Mouse (Mus musculus): ENCODE measurements around the gene Tprgl. TPM values are rescaled to one million over a fixed set of nuclear protein-coding genes. Genes with fewer than 3 reads are reported as not detected.

The Tprgl gene
- polyA plus RNA-seq (2015; fragmentation: Nextera tagmentation; extraction: Ambion mirVana) = 143 and 147 TPM in 2 replicates

- peak within 1 kb of the TSS; percentile 80 for H3K27ac ChIP-seq (ENCODE audit: low read length)
- under 1% methylated on average over 71 of the region's 75 CpGs for WGBS
- peak within 1 kb of the TSS; percentile 92 for H3K9ac ChIP-seq (ENCODE audit: low read length)
- H3K4me3 ChIP-seq (ENCODE audit: low read length) = peak within 1 kb of the TSS; percentile 96
- peak within 1 kb of the TSS; percentile 90 for H3K4me2 ChIP-seq (ENCODE audit: low read depth, low read length)
- H3K4me1 ChIP-seq (ENCODE audit: control insufficient read depth, insufficient read depth, low read length) = peaks cover 14% of the 10 kb centered on the region
- H3K9me3 ChIP-seq (replicated peaks; ENCODE audit: control insufficient read depth, low read length) = no peaks in the 10 kb centered on the region
- peak; percentile 95 for ATAC-seq (replicated peaks; ENCODE audit: extremely low read depth, insufficient read depth, low FRiP score)
- H3K36me3 ChIP-seq (ENCODE audit: control insufficient read depth, insufficient read depth) = peaks cover 28% of the 10 kb centered on the region
- H3K27me3 ChIP-seq (ENCODE audit: control insufficient read depth, insufficient read depth, low read length) = no peaks in the 10 kb centered on the region
Observed at GRCm38 (mm10) chr4:154160538-154161390, at the start of gene Tprgl. TSS of gene Tprgl (minus strand) at chr4:154160666.

- Histone ChIP-seq H3K27me3 (ENCODE audit: control insufficient read depth, insufficient read depth, low read length) (no peaks in the 10 kb centered on the region), H3K4me1 (ENCODE audit: control insufficient read depth, insufficient read depth, low read length) (peaks cover 22% of the 10 kb centered on the region)
Observed at GRCm38 (mm10) chr4:154209825-154210224, 49.4 kb upstream of the Tprgl start.

GRCm38 (mm10) chr4:154209054-154209453 lies 48.6 kb upstream of the Tprgl start:
- WGBS = 65% methylated on average over 6 of the region's 6 CpGs
- Histone ChIP-seq H3K27ac (ENCODE audit: low read length) (peak overlapping the region; percentile 58; the same call in 1 of the 2 replicates), H3K9ac (ENCODE audit: low read length) (peak overlapping the region; percentile 17; the same call in 1 of the 2 replicates), H3K4me1 (ENCODE audit: control insufficient read depth, insufficient read depth, low read length) (peaks cover 20% of the 10 kb centered on the region), H3K27me3 (ENCODE audit: control insufficient read depth, insufficient read depth, low read length) (no peaks in the 10 kb centered on the region), H3K4me2 (ENCODE audit: low read depth, low read length) (no peak overlapping the region), H3K9me3 (replicated peaks; ENCODE audit: control insufficient read depth, low read length) (no peaks in the 10 kb centered on the region), H3K4me3 (ENCODE audit: low read length) (no peak overlapping the region), H3K36me3 (ENCODE audit: control insufficient read depth, insufficient read depth) (no peaks in the 10 kb centered on the region)
- ATAC-seq (replicated peaks; ENCODE audit: extremely low read depth, insufficient read depth, low FRiP score) = no peak

More at GRCm38 (mm10) chr4:154209825-154210224, 49.4 kb upstream of the Tprgl start:
- Histone ChIP-seq H3K4me2 (ENCODE audit: low read depth, low read length) (no peak overlapping the region), H3K36me3 (ENCODE audit: control insufficient read depth, insufficient read depth) (no peaks in the 10 kb centered on the region), H3K9ac (ENCODE audit: low read length) (no peak overlapping the region), H3K9me3 (replicated peaks; ENCODE audit: control insufficient read depth, low read length) (no peaks in the 10 kb centered on the region), H3K4me3 (ENCODE audit: low read length) (no peak overlapping the region), H3K27ac (ENCODE audit: low read length) (peak overlapping the region; percentile 61)
- ATAC-seq (replicated peaks; ENCODE audit: extremely low read depth, insufficient read depth, low FRiP score) = no peak
- WGBS = 25% methylated on average over 3 of the region's 3 CpGs

GRCm38 (mm10) chr4:154207261-154207660 lies 46.8 kb upstream of the Tprgl start:
- WGBS = 17% methylated on average over 5 of the region's 5 CpGs
- ATAC-seq (replicated peaks; ENCODE audit: extremely low read depth, insufficient read depth, low FRiP score) = no peak

GRCm38 (mm10) chr4:154205392-154205791 lies 44.9 kb upstream of the Tprgl start:
- H3K9me3 ChIP-seq (replicated peaks; ENCODE audit: control insufficient read depth, low read length) = no peaks in the 10 kb centered on the region
- no peak overlapping the region for H3K4me2 ChIP-seq (ENCODE audit: low read depth, low read length)
- H3K4me3 ChIP-seq (ENCODE audit: low read length) = no peak overlapping the region
- H3K27ac ChIP-seq (ENCODE audit: low read length) = no peak overlapping the region; the same call in 1 of the 2 replicates
- no peaks in the 10 kb centered on the region for H3K27me3 ChIP-seq (ENCODE audit: control insufficient read depth, insufficient read depth, low read length)
- no peaks in the 10 kb centered on the region for H3K36me3 ChIP-seq (ENCODE audit: control insufficient read depth, insufficient read depth)
- H3K4me1 ChIP-seq (ENCODE audit: control insufficient read depth, insufficient read depth, low read length) = peaks cover 12% of the 10 kb centered on the region
- 43% methylated on average over 5 of the region's 5 CpGs for WGBS
- peak; percentile 25; the same call in 1 of the 2 replicates for ATAC-seq (replicated peaks; ENCODE audit: extremely low read depth, insufficient read depth, low FRiP score)
- no peak overlapping the region for H3K9ac ChIP-seq (ENCODE audit: low read length)

More at GRCm38 (mm10) chr4:154207261-154207660, 46.8 kb upstream of the Tprgl start:
- no peak overlapping the region for H3K9ac ChIP-seq (ENCODE audit: low read length)
- H3K4me3 ChIP-seq (ENCODE audit: low read length) = no peak overlapping the region
- no peak overlapping the region for H3K27ac ChIP-seq (ENCODE audit: low read length)
- no peaks in the 10 kb centered on the region for H3K9me3 ChIP-seq (replicated peaks; ENCODE audit: control insufficient read depth, low read length)
- H3K4me1 ChIP-seq (ENCODE audit: control insufficient read depth, insufficient read depth, low read length) = peaks cover 12% of the 10 kb centered on the region
- no peaks in the 10 kb centered on the region for H3K36me3 ChIP-seq (ENCODE audit: control insufficient read depth, insufficient read depth)
- H3K27me3 ChIP-seq (ENCODE audit: control insufficient read depth, insufficient read depth, low read length) = no peaks in the 10 kb centered on the region
- no peak overlapping the region for H3K4me2 ChIP-seq (ENCODE audit: low read depth, low read length)

GRCm38 (mm10) chr4:154204532-154204931 lies 44.1 kb upstream of the Tprgl start:
- 0 out of 2 replicates have a peak, but pooled peaks have one; percentile 7 for ATAC-seq (replicated peaks; ENCODE audit: extremely low read depth, insufficient read depth, low FRiP score)

GRCm38 (mm10) chr4:154201511-154201910 lies 41.0 kb upstream of the Tprgl start:
- Histone ChIP-seq H3K36me3 (ENCODE audit: control insufficient read depth, insufficient read depth) (no peaks in the 10 kb centered on the region), H3K9ac (ENCODE audit: low read length) (no peak overlapping the region), H3K9me3 (replicated peaks; ENCODE audit: control insufficient read depth, low read length) (no peaks in the 10 kb centered on the region), H3K27me3 (ENCODE audit: control insufficient read depth, insufficient read depth, low read length) (no peaks in the 10 kb centered on the region), H3K27ac (ENCODE audit: low read length) (no peak overlapping the region), H3K4me1 (ENCODE audit: control insufficient read depth, insufficient read depth, low read length) (peaks cover 7% of the 10 kb centered on the region), H3K4me3 (ENCODE audit: low read length) (no peak overlapping the region), H3K4me2 (ENCODE audit: low read depth, low read length) (no peak overlapping the region)
- 81% methylated on average over 5 of the region's 5 CpGs for WGBS
- no peak for ATAC-seq (replicated peaks; ENCODE audit: extremely low read depth, insufficient read depth, low FRiP score)

More at GRCm38 (mm10) chr4:154204532-154204931, 44.1 kb upstream of the Tprgl start:
- 61% methylated on average over 7 of the region's 7 CpGs for WGBS
- Histone ChIP-seq H3K27ac (ENCODE audit: low read length) (peak overlapping the region; percentile 25; the same call in 1 of the 2 replicates), H3K36me3 (ENCODE audit: control insufficient read depth, insufficient read depth) (no peaks in the 10 kb centered on the region), H3K9ac (ENCODE audit: low read length) (no peak overlapping the region), H3K4me1 (ENCODE audit: control insufficient read depth, insufficient read depth, low read length) (peaks cover 7% of the 10 kb centered on the region), H3K27me3 (ENCODE audit: control insufficient read depth, insufficient read depth, low read length) (no peaks in the 10 kb centered on the region), H3K9me3 (replicated peaks; ENCODE audit: control insufficient read depth, low read length) (no peaks in the 10 kb centered on the region), H3K4me3 (ENCODE audit: low read length) (no peak overlapping the region), H3K4me2 (ENCODE audit: low read depth, low read length) (no peak overlapping the region)

- Histone ChIP-seq H3K4me2 (ENCODE audit: low read depth, low read length) (no peak overlapping the region), H3K9ac (ENCODE audit: low read length) (no peak overlapping the region), H3K27me3 (ENCODE audit: control insufficient read depth, insufficient read depth, low read length) (no peaks in the 10 kb centered on the region), H3K36me3 (ENCODE audit: control insufficient read depth, insufficient read depth) (no peaks in the 10 kb centered on the region; the same call in 1 of the 2 replicates), H3K4me1 (ENCODE audit: control insufficient read depth, insufficient read depth, low read length) (no peaks in the 10 kb centered on the region), H3K9me3 (replicated peaks; ENCODE audit: control insufficient read depth, low read length) (0 out of 2 replicates have a peak, but pooled peaks cover 2% of the 10 kb centered on the region), H3K4me3 (ENCODE audit: low read length) (no peak overlapping the region), H3K27ac (ENCODE audit: low read length) (no peak overlapping the region)
- 58% methylated on average over 7 of the region's 7 CpGs for WGBS
- no peak for ATAC-seq (replicated peaks; ENCODE audit: extremely low read depth, insufficient read depth, low FRiP score)
Observed at GRCm38 (mm10) chr4:154198377-154198961, 38.0 kb upstream of the Tprgl start.

- no peak for ATAC-seq (replicated peaks; ENCODE audit: extremely low read depth, insufficient read depth, low FRiP score)
- WGBS = 63% methylated on average over 6 of the region's 6 CpGs
Observed at GRCm38 (mm10) chr4:154197961-154198360, 37.5 kb upstream of the Tprgl start.

More at GRCm38 (mm10) chr4:154197961-154198360, 37.5 kb upstream of the Tprgl start:
- Histone ChIP-seq H3K4me1 (ENCODE audit: control insufficient read depth, insufficient read depth, low read length) (no peaks in the 10 kb centered on the region), H3K9me3 (replicated peaks; ENCODE audit: control insufficient read depth, low read length) (0 out of 2 replicates have a peak, but pooled peaks cover 2% of the 10 kb centered on the region), H3K27ac (ENCODE audit: low read length) (no peak overlapping the region), H3K9ac (ENCODE audit: low read length) (no peak overlapping the region), H3K4me2 (ENCODE audit: low read depth, low read length) (no peak overlapping the region), H3K36me3 (ENCODE audit: control insufficient read depth, insufficient read depth) (no peaks in the 10 kb centered on the region; the same call in 1 of the 2 replicates), H3K27me3 (ENCODE audit: control insufficient read depth, insufficient read depth, low read length) (no peaks in the 10 kb centered on the region), H3K4me3 (ENCODE audit: low read length) (no peak overlapping the region)

All from heart, embryonic 16.5 days (tissue).